Mouse (Mus musculus) retina, postnatal 7 days (tissue): ENCODE results near the gene Mpig6b.

Source experiments
- DNase-seq: peaks from one replicate; pipeline ENCODE4 v3.0.0-alpha.2; 2012; ENCODE audit warnings: low read depth, low spot score

Gene Mpig6b

GRCm38 (mm10) chr17:35016791-35017705 lies 48.9 kb downstream of the Mpig6b start:
- DNase-seq, result no peak

DNA sequence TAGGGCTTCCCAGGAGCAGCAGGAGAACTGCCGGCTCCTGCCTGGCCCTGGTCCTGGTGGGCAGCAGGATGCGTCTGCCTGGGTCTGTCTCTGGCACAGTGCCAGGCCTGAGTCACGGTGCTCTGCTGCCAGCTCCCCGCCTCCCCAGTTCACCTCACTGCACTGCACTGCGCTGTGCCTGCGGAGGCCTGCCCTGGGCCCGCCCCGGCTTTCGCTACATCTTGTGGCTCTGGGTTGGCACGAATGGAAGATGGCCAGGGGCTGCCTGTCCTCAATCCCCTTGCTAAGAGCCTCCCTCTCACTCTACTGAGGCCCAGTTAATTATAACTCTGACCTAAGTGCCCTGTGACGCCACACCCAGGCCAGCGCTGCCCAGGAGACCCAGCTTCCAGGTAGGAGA lies 49.6 kb downstream of the Mpig6b start, which contains the start of gene Vwa7:
Gene Vwa7 (plus strand): TSS at position 204 of the 400 bp plus-strand sequence.
- no peak for DNase-seq

DNA sequence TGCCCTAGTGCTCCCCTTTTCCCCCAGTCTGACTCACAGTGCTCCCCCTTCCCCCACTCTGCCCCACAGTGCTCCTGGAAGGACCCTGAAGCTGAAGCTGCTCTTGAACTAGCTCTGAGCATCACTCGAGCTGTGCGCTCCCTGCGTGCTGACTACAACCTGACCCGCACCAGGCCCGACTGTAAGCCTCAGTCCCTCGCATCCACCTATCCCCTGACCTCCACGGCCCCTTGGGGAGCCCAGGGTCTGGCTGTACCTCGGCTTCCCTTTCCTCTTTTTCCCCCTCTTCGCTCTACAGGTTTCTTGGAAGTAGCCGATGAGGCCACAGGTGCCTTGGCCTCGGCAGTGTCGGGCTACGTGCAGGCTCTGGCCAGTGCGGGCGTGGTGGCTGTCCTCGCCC lies 50.7 kb downstream of the Mpig6b start:
- no peak for DNase-seq

DNA sequence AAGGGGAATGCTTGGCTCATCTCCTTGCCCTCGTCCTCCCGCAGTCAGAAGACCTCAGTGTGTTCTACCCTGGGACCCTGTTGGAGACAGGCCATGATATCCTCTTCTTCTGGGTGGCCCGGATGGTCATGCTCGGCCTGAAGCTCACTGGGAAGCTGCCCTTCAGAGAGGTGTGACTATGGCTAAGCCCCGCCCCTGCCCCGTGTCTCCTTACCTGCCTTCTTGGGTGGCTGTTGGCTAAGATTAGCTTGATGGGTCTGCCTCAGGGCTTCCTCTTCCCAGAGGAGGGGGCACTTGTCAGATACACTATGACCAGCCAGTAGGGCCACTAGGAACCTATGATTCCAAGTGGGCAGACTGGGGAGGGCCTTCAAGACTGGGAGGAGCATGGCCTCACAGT lies 52.8 kb downstream of the Mpig6b start:
- DNase-seq, result no peak
